Mouse (Mus musculus) embryonic facial prominence, embryonic 13.5 days (tissue): ENCODE data around the gene Tec. TPM values are rescaled to one million over a fixed set of nuclear protein-coding genes. Genes with fewer than 3 reads are reported as not detected.

Experiments
- ATAC-seq: fragments of 200-750 bp; cut with Nextera tagmentation; 2 replicates; pipeline ENCODE4 v1.8.0; 2017; ENCODE audit warnings: low read depth; ENCODE audit not compliant: insufficient number of reproducible peaks, insufficient read depth, low FRiP score, low TSS enrichment
- H3K27ac ChIP-seq: fragments of 300-500 bp; sonication (generic); 2 replicates; pipeline ENCODE4 v1.5.1; 2015; ENCODE audit warnings: moderate library complexity, mild to moderate bottlenecking, inconsistent platforms
- H3K27me3 ChIP-seq: fragments of 300-500 bp; sonication (generic); 2 replicates; pipeline ENCODE4 v1.6.1; 2015; ENCODE audit warnings: mild to moderate bottlenecking, inconsistent platforms
- H3K36me3 ChIP-seq: fragments of 300-500 bp; sonication (generic); 2 replicates; pipeline ENCODE4 v1.6.1; 2015; ENCODE audit warnings: mild to moderate bottlenecking, inconsistent platforms
- H3K4me1 ChIP-seq: fragments of 300-500 bp; sonication (generic); 2 replicates; pipeline ENCODE4 v1.6.1; 2015; ENCODE audit warnings: inconsistent platforms
- H3K4me2 ChIP-seq: fragments of 300-500 bp; sonication (generic); 2 replicates; pipeline ENCODE4 v1.6.1; 2015; ENCODE audit warnings: moderate library complexity, mild to moderate bottlenecking, inconsistent platforms
- H3K4me3 ChIP-seq: fragments of 300-500 bp; sonication (generic); 2 replicates; pipeline ENCODE4 v1.5.1; 2015; ENCODE audit warnings: mild to moderate bottlenecking, inconsistent platforms
- H3K9ac ChIP-seq: fragments of 300-500 bp; sonication (generic); 2 replicates; pipeline ENCODE4 v1.6.1; 2015; ENCODE audit warnings: mild to moderate bottlenecking, inconsistent platforms
- H3K9me3 ChIP-seq: fragments of 300-500 bp; sonication (generic); 2 replicates; pipeline ENCODE4 v1.6.1; 2016; ENCODE audit warnings: inconsistent platforms
- WGBS: fragments of 180-500 bp; shearing (Covaris S2); methylation state at CpG from one replicate; pipeline ENCODE4 v1.1.7; 2015; ENCODE audit warnings: mixed read lengths; 5-methylcytosine and 5-hydroxymethylcytosine counted together
- polyA plus RNA-seq: library from polyadenylated mRNA; unstranded; fragments of >200 nt; fragmentation: Nextera tagmentation; extraction: Ambion mirVana; gene quantifications from 2 replicates; pipeline ENCODE4 v1.2.1, GENCODE M21; 2015

Tec gene
- polyA plus RNA-seq, 1 experiment from 2014 or later = 4.1 TPM

DNA sequence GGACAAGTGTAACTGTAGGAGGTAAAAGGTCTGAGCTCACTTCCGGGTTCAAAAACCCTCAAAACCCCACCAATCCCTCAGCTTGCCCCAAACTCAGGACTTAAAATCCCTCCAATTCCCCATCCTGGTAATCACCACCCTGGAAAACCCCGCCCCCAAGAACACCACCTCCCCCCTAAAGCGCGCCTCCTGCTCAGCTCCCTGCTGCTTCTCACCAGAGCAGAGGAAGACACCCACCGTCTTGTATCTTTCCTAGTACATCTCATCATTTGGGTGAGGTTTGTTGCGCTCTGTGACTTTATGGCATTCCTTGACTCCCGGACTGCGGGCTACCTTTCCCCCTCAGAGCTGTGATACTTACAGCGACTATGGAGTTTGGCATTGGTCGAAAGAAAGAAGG lies 161.6 kb downstream of the Tec start:
- H3K9ac ChIP-seq = no peak overlapping the region
- H3K4me1 ChIP-seq = peaks cover 9% of the 10 kb centered on the region
- peaks cover 4% of the 10 kb centered on the region for H3K27me3 ChIP-seq
- ATAC-seq = no peak
- no peak overlapping the region for H3K27ac ChIP-seq
- no peaks in the 10 kb centered on the region for H3K9me3 ChIP-seq
- peak overlapping the region; percentile 28 for H3K4me2 ChIP-seq
- WGBS = 61% methylated on average over 10 of the region's 10 CpGs
- no peaks in the 10 kb centered on the region for H3K36me3 ChIP-seq
- H3K4me3 ChIP-seq = no peak overlapping the region

GRCm38 (mm10) chr5:72706095-72706494 lies 162.2 kb downstream of the Tec start:
- Histone ChIP-seq H3K9ac (no peak overlapping the region), H3K27me3 (peaks cover 4% of the 10 kb centered on the region), H3K27ac (no peak overlapping the region), H3K4me3 (no peak overlapping the region), H3K9me3 (peaks cover 3% of the 10 kb centered on the region; the same call in 1 of the 2 replicates), H3K4me2 (peak overlapping the region; percentile 28), H3K4me1 (peaks cover 9% of the 10 kb centered on the region), H3K36me3 (no peaks in the 10 kb centered on the region)
- WGBS = 30% methylated on average over 10 of the region's 10 CpGs
- ATAC-seq = no peak

Other genes starting within 250 kb of the Tec start
- not detected in 2 replicates for gene Cnga1, start 224.2 kb downstream of the Tec start, polyA plus RNA-seq
- 1.9 and 3.5 TPM in 2 replicates for gene Nipal1, start 220.7 kb downstream of the Tec start, polyA plus RNA-seq
- gene Txk, start 115.7 kb downstream of the Tec start, polyA plus RNA-seq = 0.07 and 0.11 TPM in 2 replicates
- 15.3 TPM in 2 replicates for gene Slain2, start 45.8 kb upstream of the Tec start, polyA plus RNA-seq
- gene Gm10135, start 106.2 kb upstream of the Tec start, polyA plus RNA-seq = not detected in 2 replicates
- gene Slc10a4, start 138.4 kb upstream of the Tec start, polyA plus RNA-seq = 0.66 and 1.5 TPM in 2 replicates